Mouse (Mus musculus) heart, embryonic 11.5 days (tissue): ENCODE measurements around the gene Gm27029. TPM values are rescaled to one million over a fixed set of nuclear protein-coding genes. Genes with fewer than 3 reads are reported as not detected.
A peak's percentile ranks its signal among the peaks of the same experiment; 100 is the strongest.
"Not testable (repeated sequence)": the region's sequence is repeated elsewhere in the genome, so short reads cannot be mapped to it uniquely, and the experiment has no call there.

ENCODE experiments used
- ATAC-seq: fragments of 200-750 bp; cut with Nextera tagmentation; replicated peaks from 2 replicates; pipeline ENCODE4 v1.8.0; 2017; ENCODE audit warnings: moderate library complexity; ENCODE audit not compliant: insufficient number of reproducible peaks, low FRiP score, low TSS enrichment
- H3K27ac ChIP-seq: fragments of 300-500 bp; sonication (generic); 2 replicates; pipeline ENCODE4 v1.5.1; 2014; ENCODE audit warnings: mild to moderate bottlenecking, low read depth, low read length
- H3K27me3 ChIP-seq: fragments of 300-500 bp; sonication (generic); 2 replicates; pipeline ENCODE4 v1.6.1; 2014; ENCODE audit warnings: mild to moderate bottlenecking, low read length, mixed read lengths; ENCODE audit not compliant: control insufficient read depth, insufficient read depth
- H3K36me3 ChIP-seq: fragments of 300-500 bp; sonication (generic); 2 replicates; pipeline ENCODE4 v1.6.1; 2014; ENCODE audit warnings: mild to moderate bottlenecking, low read length, moderate library complexity, mixed read lengths; ENCODE audit not compliant: control insufficient read depth, insufficient read depth
- H3K4me1 ChIP-seq: fragments of 300-500 bp; sonication (generic); 2 replicates; pipeline ENCODE4 v1.6.1; 2014; ENCODE audit warnings: low read length; ENCODE audit not compliant: control insufficient read depth, insufficient read depth
- H3K4me2 ChIP-seq: fragments of 300-500 bp; sonication (generic); 2 replicates; pipeline ENCODE4 v1.6.1; 2014; ENCODE audit warnings: mild to moderate bottlenecking, moderate library complexity
- H3K4me3 ChIP-seq: fragments of 300-500 bp; sonication (generic); 2 replicates; pipeline ENCODE4 v1.5.1; 2014; ENCODE audit warnings: low read depth, low read length
- H3K9ac ChIP-seq: fragments of 300-500 bp; sonication (generic); 2 replicates; pipeline ENCODE4 v1.6.1; 2014; ENCODE audit warnings: mild to moderate bottlenecking, low read depth, low read length, moderate library complexity
- H3K9me3 ChIP-seq: fragments of 300-500 bp; sonication (generic); replicated peaks from 2 replicates; pipeline ENCODE4 v1.6.1; 2016; ENCODE audit warnings: low read length; ENCODE audit not compliant: control insufficient read depth
- WGBS: fragments of 180-500 bp; shearing (Covaris S2); extraction: QIAGEN DNeasy Blood & Tissue Kit; methylation state at CpG from one replicate; pipeline ENCODE4 v1.1.7; 2014; ENCODE audit not compliant: insufficient replicate concordance; 5-methylcytosine and 5-hydroxymethylcytosine counted together
- polyA plus RNA-seq: library from polyadenylated mRNA; unstranded; fragments of >200 nt; fragmentation: Nextera tagmentation; extraction: Ambion mirVana; gene quantifications from 2 replicates; pipeline ENCODE4 v1.2.1, GENCODE M21; 2014

Gm27029 gene
- polyA plus RNA-seq, 1 experiment from 2014 or later, result 17.5 TPM

- H3K4me2 ChIP-seq, result no peak overlapping the region
- H3K36me3 ChIP-seq, result no peaks in the 10 kb centered on the region
- no peak overlapping the region for H3K27ac ChIP-seq
- WGBS, result 76% methylated on average over 6 of the region's 6 CpGs
- H3K9me3 ChIP-seq, result no peaks in the 10 kb centered on the region
- ATAC-seq, result no peak
- H3K4me1 ChIP-seq, result no peaks in the 10 kb centered on the region
- no peak overlapping the region for H3K9ac ChIP-seq
- no peak overlapping the region for H3K4me3 ChIP-seq
- no peaks in the 10 kb centered on the region; the same call in 1 of the 2 replicates for H3K27me3 ChIP-seq
Observed at GRCm38 (mm10) chr11:101378926-101379325, 45.7 kb downstream of the Gm27029 start.

- not testable (repeated sequence) for H3K36me3 ChIP-seq, H3K9me3 ChIP-seq, H3K4me3 ChIP-seq, H3K4me2 ChIP-seq, H3K27me3 ChIP-seq, H3K9ac ChIP-seq, ATAC-seq, H3K27ac ChIP-seq, H3K4me1 ChIP-seq
- 81% methylated on average over 8 of the region's 8 CpGs for WGBS
Observed at GRCm38 (mm10) chr11:101378196-101378595, 46.4 kb downstream of the Gm27029 start.

GRCm38 (mm10) chr11:101374421-101374938, 50.1 kb downstream of the Gm27029 start:
- ATAC-seq, result no peak
- Histone ChIP-seq H3K4me2 (no peak overlapping the region), H3K4me1 (no peaks in the 10 kb centered on the region), H3K36me3 (no peaks in the 10 kb centered on the region), H3K27me3 (no peaks in the 10 kb centered on the region), H3K9ac (no peak overlapping the region), H3K4me3 (no peak overlapping the region), H3K27ac (no peak overlapping the region), H3K9me3 (no peaks in the 10 kb centered on the region)
- 65% methylated on average over 7 of the region's 7 CpGs for WGBS

GRCm38 (mm10) chr11:101370141-101370540, 54.5 kb downstream of the Gm27029 start:
- no peaks in the 10 kb centered on the region for H3K36me3 ChIP-seq
- WGBS, result 69% methylated on average over 5 of the region's 5 CpGs
- no peak overlapping the region for H3K4me3 ChIP-seq
- H3K4me2 ChIP-seq, result no peak overlapping the region
- no peaks in the 10 kb centered on the region for H3K27me3 ChIP-seq
- H3K4me1 ChIP-seq, result no peaks in the 10 kb centered on the region
- ATAC-seq, result no peak
- no peak overlapping the region for H3K9ac ChIP-seq
- H3K27ac ChIP-seq, result no peak overlapping the region
- H3K9me3 ChIP-seq, result no peaks in the 10 kb centered on the region

- Histone ChIP-seq H3K4me3 (no peak within 1 kb of the TSS), H3K9me3 (no peaks in the 10 kb centered on the region), H3K4me1 (no peaks in the 10 kb centered on the region), H3K27me3 (no peaks in the 10 kb centered on the region), H3K4me2 (no peak within 1 kb of the TSS), H3K27ac (no peak within 1 kb of the TSS), H3K9ac (no peak within 1 kb of the TSS), H3K36me3 (no peaks in the 10 kb centered on the region)
- WGBS, result 80% methylated on average over 8 of the region's 8 CpGs
- no peak for ATAC-seq
Observed at GRCm38 (mm10) chr11:101367326-101367935, 57.2 kb downstream of the Gm27029 start, which contains the start of gene G6pc. TSS of gene G6pc (plus strand) at chr11:101367561.

GRCm38 (mm10) chr11:101364531-101364931, 60.1 kb downstream of the Gm27029 start:
- Histone ChIP-seq H3K4me1 (peaks cover 10% of the 10 kb centered on the region), H3K4me2 (no peak overlapping the region), H3K9ac (no peak overlapping the region), H3K4me3 (no peak overlapping the region), H3K27me3 (no peaks in the 10 kb centered on the region), H3K9me3 (no peaks in the 10 kb centered on the region), H3K27ac (no peak overlapping the region), H3K36me3 (no peaks in the 10 kb centered on the region)
- 14% methylated on average over 5 of the region's 5 CpGs for WGBS
- ATAC-seq, result no peak

- Histone ChIP-seq H3K9me3 (no peaks in the 10 kb centered on the region), H3K36me3 (no peaks in the 10 kb centered on the region), H3K9ac (no peak overlapping the region), H3K27ac (peak overlapping the region; percentile 25; the same call in 1 of the 2 replicates), H3K4me3 (no peak overlapping the region), H3K4me2 (no peak overlapping the region), H3K27me3 (no peaks in the 10 kb centered on the region), H3K4me1 (peaks cover 10% of the 10 kb centered on the region)
- ATAC-seq, result no peak
- 44% methylated on average over 3 of the region's 3 CpGs for WGBS
Observed at GRCm38 (mm10) chr11:101360651-101361113, 63.9 kb downstream of the Gm27029 start.

- peaks cover 10% of the 10 kb centered on the region for H3K4me1 ChIP-seq
- H3K9me3 ChIP-seq, result no peaks in the 10 kb centered on the region
- no peaks in the 10 kb centered on the region for H3K27me3 ChIP-seq
- ATAC-seq, result no peak
- 0 out of 2 replicates have a peak overlapping the region, but pooled peaks have one; percentile 16 for H3K9ac ChIP-seq
- no peaks in the 10 kb centered on the region for H3K36me3 ChIP-seq
- WGBS, result 57% methylated on average over 9 of the region's 9 CpGs
- no peak overlapping the region for H3K4me3 ChIP-seq
- H3K27ac ChIP-seq, result peak overlapping the region; percentile 64
- no peak overlapping the region for H3K4me2 ChIP-seq
Observed at GRCm38 (mm10) chr11:101359776-101360175, 64.8 kb downstream of the Gm27029 start.
